Mouse (Mus musculus): ENCODE data around the gene Astl. TPM values are rescaled to one million over a fixed set of nuclear protein-coding genes. Genes with fewer than 3 reads are reported as not detected.

The Astl gene
- total RNA-seq (2023): 0.70 TPM

DNA sequence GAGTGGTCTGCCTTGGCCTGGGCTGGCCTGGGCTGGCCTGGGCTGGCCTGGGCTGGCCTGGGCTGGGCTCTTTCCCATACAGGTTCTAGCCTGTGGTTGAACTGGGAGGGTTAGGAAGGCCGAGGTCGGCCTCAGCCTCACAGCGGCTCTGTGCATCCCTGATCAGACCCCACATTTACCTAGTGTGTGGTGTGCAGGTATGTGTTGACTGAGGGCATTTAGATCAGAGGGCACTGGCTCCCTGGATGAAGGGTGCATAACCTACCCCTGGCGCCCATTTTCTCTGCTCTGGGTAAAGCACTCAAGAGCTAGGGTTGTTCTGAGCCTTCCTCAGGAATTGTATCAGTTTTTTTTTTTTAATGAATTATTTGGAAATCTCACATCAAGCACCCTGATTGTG, at the start of gene Astl:
TSS of gene Astl (plus strand) at position 224 of the 400 bp plus-strand sequence.

GRCm38 (mm10) chr2:127335767-127336496, 2.5 kb upstream of the Astl start, which contains the start of gene Dusp2:
Dusp2 (plus strand) TSS chr2:127336159.

GRCm38 (mm10) chr2:127362459-127363281, 24.2 kb downstream of the Astl start, which contains the start of gene Adra2b:
Adra2b (plus strand) TSS chr2:127363208.

Other genes with a start within 250 kb of the Astl start
- gene Ncaph, start 204.7 kb upstream of the Astl start, total RNA-seq (2023): 3.3 TPM
- 17.2 TPM for gene Itpripl1, start 195.2 kb upstream of the Astl start, total RNA-seq (2023)
- gene 1810024B03Rik, start 130.4 kb upstream of the Astl start, total RNA-seq (2023): 1.5 TPM
- 159 TPM for gene Snrnp200, start 130.3 kb upstream of the Astl start, total RNA-seq (2023)
- 46.3 TPM for gene Ciao1, start 90.8 kb upstream of the Astl start, total RNA-seq (2023)
- 50.3 TPM for gene Tmem127, start 90.7 kb upstream of the Astl start, total RNA-seq (2023)
- gene Stard7, start 68.4 kb upstream of the Astl start, total RNA-seq (2023): 61.9 TPM
- 588 TPM for gene Dusp2, start 2.5 kb upstream of the Astl start, total RNA-seq (2023)
- not detected for gene Adra2b, start 24.6 kb downstream of the Astl start, total RNA-seq (2023)
- not detected for gene Gpat2, start 86.6 kb downstream of the Astl start, total RNA-seq (2023)
- gene Fahd2a, start 105.9 kb downstream of the Astl start, total RNA-seq (2023): 13.0 TPM
- not detected for gene Kcnip3, start 183.5 kb downstream of the Astl start, total RNA-seq (2023)
- gene Prom2, start 202.8 kb downstream of the Astl start, total RNA-seq (2023): not detected
- 5.6 TPM for gene Zfp661, start 248.5 kb downstream of the Astl start, total RNA-seq (2023)
- gene Mrps5, start 248.6 kb downstream of the Astl start, total RNA-seq (2023): 118 TPM

All from CD8-positive naive resting alpha-beta T cell, adult 57 days (primary cell).